Mouse (Mus musculus) megakaryocyte-erythroid progenitor cell, adult 5-6 weeks (primary cell): ENCODE measurements around the gene Krtcap2. TPM values are rescaled to one million over a fixed set of nuclear protein-coding genes. Genes with fewer than 3 reads are reported as not detected.

Experiments
- ATAC-seq: replicated peaks from 2 replicates; pipeline ENCODE4 v1.8.0; 2016; ENCODE audit warnings: mild to moderate bottlenecking, inconsistent platforms; ENCODE audit not compliant: severe bottlenecking, poor library complexity, low FRiP score, low TSS enrichment
- total RNA-seq, 2 experiments: library from RNA; stranded (forward) in 1 of 2; stranded (reverse) in 1 of 2; fragments of 200-1000, 215-1000 nt in 1 of 2; fragments of >200 nt in 1 of 2; fragmentation: Nextera tagmentation in 1 of 2; gene quantifications; 2 replicates each; pipeline ENCODE4 v1.2.3; 2014 to 2017

Krtcap2 gene
- total RNA-seq, 2 experiments from 2014 or later: 124 to 147 TPM

DNA sequence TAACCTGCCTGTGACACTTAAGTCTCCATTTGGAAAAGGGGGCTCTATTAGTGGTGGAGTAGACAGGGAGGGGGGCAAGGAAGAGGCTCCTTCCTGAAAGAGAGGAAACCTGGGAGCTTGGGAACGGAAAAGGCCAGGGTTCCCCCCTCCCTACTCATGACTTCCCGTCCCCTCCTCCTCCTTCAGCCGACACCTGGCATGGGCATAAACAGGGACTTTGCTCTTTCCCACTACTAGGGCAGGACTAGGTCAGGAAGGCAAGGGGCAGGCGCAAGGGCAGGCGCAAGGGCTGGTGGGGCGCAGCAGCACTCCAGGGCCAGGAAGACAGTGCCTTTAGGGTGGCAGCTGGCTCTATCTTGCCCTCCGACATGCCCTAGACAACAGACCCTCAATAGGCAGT lies 32.3 kb downstream of the Krtcap2 start:
- no peak for ATAC-seq

DNA sequence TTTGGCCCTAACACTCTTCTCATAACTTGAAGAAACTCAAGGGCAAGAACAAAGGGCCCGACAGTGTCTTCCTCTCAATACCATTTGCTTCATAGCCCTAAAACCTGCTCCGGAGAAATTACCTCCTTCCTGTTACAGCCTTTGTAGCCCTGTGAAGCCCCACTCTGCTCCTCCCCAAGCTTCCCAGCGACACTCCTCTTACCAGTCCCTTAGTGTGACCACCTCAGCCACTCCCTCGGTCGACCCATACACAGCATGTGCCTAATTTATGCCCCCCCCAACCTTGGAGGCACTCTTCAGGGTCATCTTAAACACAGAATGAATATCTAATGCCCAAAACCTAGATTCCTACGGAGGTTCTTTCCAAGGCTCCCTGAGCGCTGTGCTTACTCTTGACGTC lies 32.9 kb downstream of the Krtcap2 start:
- no peak for ATAC-seq

DNA sequence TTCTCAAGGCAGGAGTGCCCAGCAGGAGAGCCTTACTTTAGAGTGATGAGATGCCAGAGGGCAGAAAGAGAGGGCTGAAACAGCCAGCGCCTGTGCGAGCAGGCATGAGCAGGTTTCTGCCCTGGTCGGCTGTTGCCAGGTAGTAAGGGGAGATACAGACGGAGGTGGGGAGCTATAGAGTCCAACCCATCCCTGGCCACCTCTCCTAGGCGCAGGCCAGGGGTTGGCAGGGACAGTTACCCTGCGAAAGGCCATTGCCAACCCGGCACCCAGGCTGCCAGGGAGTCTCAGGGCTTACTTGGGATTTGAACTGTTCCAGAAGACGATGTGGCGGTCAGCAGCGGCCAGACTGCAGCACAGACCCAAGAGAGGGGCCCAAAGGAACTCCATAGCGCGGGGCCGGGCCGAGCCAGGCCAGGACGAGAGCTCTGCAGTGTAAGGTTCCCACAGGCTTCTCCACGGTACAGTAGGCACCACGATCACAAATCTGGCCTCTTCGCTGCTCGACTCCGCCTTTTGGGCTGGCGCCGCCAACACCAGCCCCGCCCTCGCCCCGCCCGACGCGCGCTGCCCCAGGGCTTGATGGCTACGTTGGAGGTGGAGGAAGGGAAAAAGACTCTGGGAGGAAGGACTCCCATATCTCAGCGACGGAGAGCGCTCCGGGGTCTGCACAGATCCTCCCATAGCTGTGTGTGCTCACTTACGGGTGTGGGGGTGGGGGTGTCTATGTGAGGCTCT lies 33.6 kb downstream of the Krtcap2 start:
- peak; percentile 42 for ATAC-seq

DNA sequence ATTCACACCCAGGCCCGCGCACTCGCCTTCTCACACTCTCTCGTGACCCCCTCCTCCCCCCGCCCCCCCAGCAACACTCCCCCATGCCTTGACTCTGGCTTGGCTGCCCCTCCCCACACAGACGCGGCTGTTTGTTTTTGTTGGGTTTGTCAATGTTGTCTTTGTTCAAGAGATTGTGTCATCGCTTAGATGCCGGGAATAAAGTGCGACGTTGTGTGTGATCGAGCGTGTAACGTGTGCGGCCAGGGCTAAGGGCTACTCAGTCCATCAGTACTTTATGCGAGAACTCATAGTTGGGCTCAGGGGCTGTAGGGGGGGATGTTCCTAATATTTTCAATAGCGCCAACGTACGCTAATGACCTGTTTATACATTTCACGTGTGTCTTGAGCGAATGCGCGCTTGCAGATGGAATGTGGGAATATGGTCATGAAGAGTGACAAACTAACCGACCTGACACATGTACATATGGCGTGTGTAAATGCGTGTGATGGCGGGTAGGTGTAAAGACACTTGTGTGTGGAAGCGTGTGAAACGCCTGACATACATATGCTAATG lies 34.4 kb downstream of the Krtcap2 start:
- no peak for ATAC-seq

DNA sequence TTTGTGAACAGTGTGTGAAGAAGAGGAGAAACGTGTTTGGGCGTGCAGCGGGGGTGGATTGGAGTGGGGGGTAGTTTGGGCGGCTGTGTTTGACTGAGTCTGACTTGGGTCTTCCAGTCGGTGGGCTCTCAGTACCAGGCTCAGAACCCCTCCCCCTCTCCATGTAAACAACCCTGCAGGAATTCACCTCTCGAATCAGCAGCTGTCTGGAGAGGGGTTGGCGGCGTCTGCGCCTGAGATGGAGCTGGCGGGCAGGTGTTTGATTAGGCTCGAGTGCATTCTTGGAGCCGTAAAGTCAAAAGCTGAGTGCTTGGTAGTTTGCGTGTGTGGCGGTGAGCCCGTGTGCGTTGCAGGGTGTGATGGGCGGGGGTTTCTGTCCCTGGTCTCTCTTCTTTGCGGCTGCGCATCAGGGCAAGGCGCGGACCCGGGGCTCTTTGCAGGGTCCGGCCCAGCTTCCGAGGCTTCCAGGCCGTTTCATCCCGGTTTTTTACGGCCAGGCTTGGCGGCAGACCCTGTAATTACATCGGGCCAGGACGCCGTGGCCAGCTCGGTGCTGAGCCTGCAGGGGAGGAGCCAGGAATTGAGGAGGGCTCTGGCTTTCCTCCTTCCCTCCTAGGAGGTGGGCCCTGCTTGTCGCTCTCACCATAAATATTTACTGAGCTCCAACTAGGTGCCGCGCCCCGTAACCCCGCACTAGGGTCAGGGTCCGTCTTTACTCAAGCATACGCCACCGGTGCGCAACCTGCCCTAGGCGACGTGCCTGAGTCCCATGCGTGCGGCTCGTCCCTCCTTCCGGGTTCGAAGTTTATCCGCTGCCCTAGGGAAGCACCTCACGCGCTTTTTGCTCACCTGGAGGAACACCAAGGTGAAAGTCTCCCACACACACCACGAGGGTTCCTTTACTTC lies 35.1 kb downstream of the Krtcap2 start, which contains the start of gene Efna1:
Efna1 (minus strand) TSS at position 537 of the 906 bp plus-strand sequence.
- ATAC-seq: no peak

DNA sequence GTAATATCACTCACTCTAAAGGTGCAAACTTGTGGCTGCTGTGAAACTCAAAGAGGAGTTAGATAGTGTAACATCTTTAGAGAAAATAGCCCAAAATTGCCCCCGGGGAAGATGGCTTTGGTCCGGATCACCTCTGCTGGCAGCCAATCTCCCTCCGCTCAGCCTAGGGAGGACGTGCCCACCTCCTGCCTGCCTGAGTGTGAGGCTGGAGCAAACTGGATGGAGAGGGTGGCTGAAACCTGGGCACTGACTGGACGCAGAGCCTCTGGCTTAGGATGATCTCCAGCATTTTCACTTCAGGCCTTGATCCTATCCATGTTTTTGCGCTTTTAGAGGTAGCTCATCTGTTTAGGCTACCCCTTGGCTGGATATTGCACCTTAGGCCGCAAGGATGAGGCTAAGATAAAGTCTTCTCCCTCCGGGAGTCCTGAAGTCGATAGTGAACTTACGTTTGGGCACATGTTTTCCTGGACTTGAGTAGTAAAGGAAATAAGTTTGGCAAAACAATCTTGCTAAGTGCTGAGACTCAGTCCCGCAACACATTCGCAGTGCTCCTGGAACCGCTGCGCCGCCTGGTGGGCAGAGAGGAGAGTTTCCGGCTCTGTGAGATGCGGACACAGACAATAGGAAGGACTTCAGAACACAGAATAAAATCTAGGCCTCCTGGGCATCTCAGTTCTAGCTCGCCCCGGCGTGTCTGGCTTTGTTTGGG lies 36.0 kb downstream of the Krtcap2 start:
- peak; percentile 88 for ATAC-seq

DNA sequence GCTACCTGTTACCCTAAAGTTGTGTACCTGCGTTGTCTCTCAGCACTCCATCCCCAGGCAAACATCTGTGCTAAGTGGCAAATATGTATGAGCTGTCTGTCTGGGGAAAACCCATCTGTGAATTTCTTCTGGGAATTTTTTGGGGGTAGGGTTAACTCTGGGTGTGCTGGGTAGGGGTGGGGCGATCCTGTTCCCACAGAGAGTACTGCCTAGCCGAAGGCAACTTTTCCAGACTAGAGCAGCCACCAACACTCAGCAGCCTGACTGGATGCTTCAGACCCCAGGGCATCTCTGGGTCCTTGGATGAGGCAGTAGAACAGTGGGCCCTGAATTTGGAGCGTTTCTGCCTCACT lies 36.5 kb downstream of the Krtcap2 start:
- ATAC-seq: no peak

DNA sequence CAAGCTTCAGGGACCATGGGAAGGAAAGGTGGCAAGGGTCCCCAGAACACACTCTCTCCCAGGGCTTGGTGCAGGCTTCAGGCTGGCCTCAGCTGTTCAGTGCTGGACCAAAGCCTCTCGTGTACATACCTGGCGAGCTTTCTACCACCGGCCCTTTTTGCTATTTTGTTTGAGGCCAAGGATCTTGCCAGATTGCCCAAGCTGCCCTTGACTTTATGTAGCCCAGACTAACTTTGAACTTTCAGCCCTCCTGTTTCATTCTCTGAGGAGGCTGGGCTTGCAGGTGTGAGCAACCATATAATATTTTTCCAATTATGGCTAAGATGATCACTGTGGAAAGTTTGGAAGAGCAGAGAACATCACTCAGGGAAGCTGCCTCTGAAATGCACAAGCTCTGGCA lies 38.5 kb downstream of the Krtcap2 start:
- ATAC-seq: no peak

DNA sequence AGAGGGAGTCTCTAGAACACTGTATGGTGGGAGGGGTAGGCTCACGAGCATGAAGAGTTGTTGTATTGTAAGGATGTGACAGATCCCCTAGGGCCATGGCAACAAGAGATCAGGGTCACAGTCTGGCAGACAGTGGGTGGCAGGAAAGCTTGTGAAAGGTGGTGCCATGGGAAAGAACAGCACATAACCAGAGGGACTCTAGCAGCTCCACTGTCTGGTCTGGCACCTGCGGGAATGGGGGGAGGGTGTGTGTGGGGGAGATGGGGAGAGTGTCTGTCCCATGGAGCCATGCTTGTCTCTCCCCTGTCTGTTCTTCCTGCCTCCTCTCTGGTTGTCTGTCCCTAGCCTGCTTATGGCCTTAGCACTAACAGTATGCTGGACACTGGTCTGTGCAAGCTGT lies 39.8 kb downstream of the Krtcap2 start:
- ATAC-seq: no peak

DNA sequence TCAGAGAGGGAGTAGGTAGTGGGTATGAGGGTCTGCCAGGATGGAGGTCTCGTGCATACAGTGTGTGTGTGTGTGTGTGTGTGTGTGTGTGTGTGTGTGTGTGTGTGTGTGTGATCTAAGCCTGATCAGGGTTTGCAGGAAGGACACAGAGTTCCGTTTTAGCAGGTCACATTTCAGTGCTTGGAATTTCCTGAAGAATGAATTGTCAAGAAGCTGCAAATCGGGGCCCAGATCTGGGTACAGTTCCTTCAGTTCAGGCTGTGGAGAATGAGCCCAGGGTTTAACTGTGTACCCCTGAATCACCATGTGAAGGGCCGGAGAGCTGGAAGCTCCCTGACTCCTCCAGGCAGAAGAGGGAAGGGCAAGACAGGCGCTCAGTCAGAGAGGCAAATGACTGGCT lies 41.5 kb downstream of the Krtcap2 start:
- no peak for ATAC-seq

DNA sequence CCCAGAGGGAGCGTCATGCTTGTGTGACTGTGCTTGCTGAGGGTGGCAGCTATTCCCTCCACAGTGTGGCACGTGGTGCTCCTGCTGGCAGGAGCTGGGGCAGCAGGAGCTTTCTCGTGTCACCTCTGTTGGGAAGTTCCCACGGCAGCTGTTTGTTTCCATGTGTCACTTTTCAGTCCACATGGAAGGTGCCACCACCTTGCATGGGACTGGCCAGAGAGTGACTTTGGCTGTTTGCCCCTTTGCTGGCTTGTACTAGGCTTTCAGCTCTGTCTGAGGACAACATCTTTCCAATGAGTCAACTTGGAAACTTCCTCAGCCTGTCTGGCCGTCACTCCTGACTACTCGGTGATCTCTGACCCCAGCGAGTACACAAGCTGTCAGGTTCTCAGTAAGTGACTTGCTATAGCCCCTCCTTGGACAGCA lies 42.8 kb downstream of the Krtcap2 start:
- ATAC-seq: no peak

DNA sequence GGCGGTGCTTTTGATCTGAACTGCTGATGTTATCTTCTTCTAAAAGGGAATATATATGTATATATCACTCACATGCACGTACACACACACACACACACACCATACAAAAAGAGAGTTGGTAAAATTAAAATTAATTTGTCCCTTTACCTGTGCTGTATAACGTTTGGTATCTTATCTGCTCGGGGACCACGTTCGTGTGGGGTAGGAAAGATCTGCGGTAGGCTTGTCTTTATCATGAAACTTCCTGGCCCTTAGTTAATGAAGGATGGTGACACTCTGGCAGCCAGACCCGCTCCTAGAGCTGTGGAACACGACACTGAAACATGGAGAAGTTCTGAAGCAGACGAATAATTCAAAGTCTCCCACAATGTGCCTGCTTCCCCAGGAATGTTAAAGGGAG lies 46.1 kb downstream of the Krtcap2 start:
- ATAC-seq: no peak

DNA sequence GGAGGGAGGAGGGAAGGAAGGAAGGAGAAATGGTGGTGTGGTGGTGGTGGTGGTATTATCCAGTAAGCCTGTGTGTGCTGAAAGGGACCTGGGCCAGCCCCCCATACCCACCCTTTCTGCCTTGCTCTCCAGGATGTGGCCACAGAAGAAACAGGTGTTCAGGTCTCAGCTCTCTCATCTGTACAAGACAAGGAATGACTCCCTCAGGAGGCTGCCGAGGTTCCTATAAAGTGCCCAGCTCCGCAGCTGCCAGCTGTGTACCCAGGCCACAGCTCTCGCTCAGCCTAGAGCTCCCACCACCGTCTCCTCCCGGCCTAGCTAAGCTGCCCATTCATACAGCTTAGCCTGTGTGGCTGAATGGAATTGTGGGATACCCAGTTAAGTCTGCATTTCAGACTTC lies 46.5 kb downstream of the Krtcap2 start:
- ATAC-seq: no peak

DNA sequence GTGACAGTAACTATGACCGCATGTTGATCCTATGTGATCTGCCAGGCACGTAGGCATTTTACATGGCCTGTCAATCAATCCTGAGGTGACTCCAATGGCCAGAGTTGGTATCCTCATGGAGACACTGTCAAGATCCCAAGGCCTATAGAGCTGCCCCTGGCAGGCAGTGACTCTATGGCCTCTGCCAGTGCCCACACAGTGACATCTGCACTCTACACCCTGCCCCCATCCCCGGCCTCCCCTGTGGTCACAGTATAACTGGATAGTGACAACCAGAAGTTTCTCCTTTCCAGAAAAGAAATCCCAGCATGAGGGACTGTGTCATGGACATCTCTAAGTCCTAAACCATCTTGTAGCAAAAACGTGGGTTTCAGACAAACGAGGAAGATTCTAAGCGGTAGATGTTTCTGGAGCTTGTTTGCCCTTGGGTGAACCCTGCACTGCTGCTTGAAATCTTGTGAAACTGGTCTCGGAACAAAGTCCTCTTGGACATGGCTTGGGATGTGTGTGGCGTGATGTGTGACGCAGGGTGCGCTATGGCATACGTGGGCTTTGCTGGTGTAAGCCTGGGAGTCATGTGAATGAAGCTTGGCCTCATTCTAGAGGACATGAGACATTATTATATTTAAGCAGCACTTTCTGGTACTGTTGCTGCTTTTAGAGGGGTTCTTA lies 47.6 kb downstream of the Krtcap2 start:
- no peak for ATAC-seq

DNA sequence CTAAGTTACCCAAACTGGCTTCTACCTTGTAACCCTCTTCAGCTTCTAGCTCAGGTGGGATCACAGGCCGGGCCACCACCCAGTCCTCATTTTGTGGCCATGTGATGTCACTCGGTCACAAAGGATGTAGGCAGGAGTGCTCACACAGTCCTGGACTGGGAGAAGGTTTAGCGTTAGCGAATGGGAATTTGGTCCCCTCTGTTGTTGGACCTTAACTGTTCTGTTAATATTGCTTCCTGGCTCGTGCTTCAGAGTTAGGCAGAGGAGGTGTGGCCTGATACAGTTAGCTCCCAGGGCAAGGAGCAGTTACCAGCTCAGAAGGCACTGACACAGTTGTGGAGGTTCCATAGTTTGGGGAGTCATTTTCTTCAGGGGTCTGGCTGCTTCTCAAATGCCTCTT lies 48.4 kb downstream of the Krtcap2 start:
- ATAC-seq: no peak

DNA sequence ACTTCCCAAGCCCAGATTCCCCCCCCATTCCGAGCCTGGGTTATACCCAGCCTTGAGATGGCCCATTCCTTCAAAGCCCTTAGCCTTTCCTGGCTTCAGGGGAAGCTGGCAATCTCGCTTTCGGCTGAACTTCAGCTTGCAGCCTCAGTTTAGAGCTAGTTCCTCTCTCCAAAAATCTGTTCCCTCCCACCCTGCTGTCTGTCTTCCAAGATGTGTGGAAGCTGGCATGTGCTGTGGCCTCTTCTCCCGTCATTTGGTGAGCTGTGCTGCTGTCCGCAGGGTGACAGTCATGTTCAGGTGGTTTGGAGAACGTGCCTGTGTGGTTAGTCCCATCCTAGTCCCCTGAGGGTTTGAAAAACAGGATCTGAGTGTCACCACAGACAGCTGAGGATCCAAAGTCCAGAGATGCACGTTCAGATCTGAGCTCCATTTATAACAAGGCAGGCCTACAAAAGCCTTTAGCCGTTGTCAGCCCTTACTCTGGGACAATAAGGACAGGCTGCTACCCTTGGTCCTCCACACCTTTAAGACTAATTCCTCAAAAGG lies 50.0 kb downstream of the Krtcap2 start:
- no peak for ATAC-seq

DNA sequence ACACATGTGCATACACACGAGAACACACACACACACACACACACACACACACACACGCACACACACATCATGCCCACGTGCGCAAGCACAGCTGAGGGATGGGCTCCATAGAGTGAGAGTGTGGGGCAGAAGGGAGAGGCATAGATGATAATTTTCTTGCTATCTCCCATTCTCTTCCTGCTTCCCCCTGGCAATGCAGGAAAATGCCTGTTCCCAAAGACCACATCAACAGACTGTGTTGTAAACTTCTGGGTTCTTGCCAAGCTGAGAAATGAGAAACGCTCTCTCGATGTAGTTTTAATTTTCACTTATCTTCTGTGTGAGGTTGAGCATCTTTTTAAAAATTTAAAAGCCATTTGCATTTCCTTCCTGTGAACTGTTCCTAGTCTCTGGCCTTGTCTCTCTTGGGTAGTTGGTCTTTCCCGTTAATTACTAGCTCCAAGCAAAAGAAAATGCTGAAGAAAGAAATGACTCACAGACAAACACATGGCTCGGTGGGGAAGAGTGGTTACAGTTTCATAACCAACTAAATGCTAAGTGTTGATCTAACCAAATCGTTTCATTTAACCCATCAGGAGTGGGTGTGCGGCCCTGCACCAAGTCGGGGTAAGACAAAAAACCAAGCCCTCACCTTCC lies 51.1 kb downstream of the Krtcap2 start:
- no peak for ATAC-seq

DNA sequence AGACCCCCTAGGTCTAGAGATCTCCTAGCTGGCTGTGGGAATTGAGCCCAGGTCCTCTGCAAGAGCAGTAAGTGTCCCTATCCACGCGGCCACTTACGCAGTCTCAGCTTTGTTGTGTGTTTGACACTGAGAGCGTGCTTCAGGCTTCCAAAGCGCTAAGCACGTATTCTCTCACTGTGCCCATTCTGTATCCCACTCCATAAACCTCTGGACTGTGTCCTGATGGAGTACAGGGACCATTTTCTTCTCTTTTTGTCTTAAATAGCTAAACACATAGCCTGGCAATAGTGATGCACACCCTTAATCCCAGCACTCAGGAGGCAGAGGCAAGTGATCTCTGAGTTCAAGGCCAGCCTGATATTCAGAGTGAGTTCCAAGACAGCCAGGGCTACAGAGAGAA lies 53.1 kb downstream of the Krtcap2 start:
- no peak for ATAC-seq

DNA sequence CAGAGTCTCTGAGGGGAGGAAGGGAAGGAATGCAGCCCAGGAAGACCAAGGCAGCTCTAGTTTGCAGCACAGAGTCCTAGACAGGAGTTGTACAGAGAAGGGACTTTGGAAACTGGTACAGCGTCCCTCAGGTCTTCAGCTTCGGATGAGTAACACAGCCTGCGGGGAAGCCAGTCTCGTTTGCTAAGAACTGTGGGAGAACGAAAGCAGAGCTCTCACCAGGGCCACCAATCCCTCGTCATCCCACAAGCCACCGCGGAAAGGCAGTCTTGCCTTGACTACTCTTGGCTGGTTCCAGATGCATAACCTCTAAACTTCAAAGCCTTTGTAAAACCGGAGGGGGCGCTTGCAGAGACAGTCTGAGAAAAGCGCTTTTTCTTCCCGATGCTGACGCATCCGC lies 53.7 kb downstream of the Krtcap2 start:
- ATAC-seq: no peak
